Mouse (Mus musculus) ES-Bruce4 (cell line): ENCODE measurements around the gene Olfr1034. TPM values are rescaled to one million over a fixed set of nuclear protein-coding genes. Genes with fewer than 3 reads are reported as not detected.

Experiments
- H3K27ac ChIP-seq: 2 replicates; pipeline ENCODE4 v1.5.1; 2012; ENCODE audit warnings: low read length, inconsistent platforms; ENCODE audit not compliant: insufficient read depth
- H3K27me3 ChIP-seq: 2 replicates; pipeline ENCODE4 v1.6.1; 2012; ENCODE audit warnings: mild to moderate bottlenecking, low read length, inconsistent platforms; ENCODE audit not compliant: control insufficient read depth, poor library complexity, insufficient read depth, severe bottlenecking
- H3K36me3 ChIP-seq: 2 replicates; pipeline ENCODE4 v1.6.1; 2012; ENCODE audit warnings: inconsistent platforms, mild to moderate bottlenecking, low read length, moderate library complexity; ENCODE audit not compliant: control insufficient read depth, poor library complexity, insufficient read depth, severe bottlenecking
- H3K4me1 ChIP-seq: one replicate; pipeline ENCODE4 v1.8.1; 2011; ENCODE audit warnings: low read length; ENCODE audit not compliant: control insufficient read depth, insufficient read depth
- H3K4me3 ChIP-seq: 2 replicates; pipeline ENCODE4 v1.5.1; 2011; ENCODE audit warnings: low read depth, mild to moderate bottlenecking, low read length
- H3K9ac ChIP-seq: 2 replicates; pipeline ENCODE4 v1.6.1; 2012; ENCODE audit warnings: low read depth, mild to moderate bottlenecking, inconsistent platforms; ENCODE audit not compliant: poor library complexity, severe bottlenecking
- H3K9me3 ChIP-seq: replicated peaks from 2 replicates; pipeline ENCODE4 v1.6.1; 2012; ENCODE audit warnings: mild to moderate bottlenecking, low read length, inconsistent platforms; ENCODE audit not compliant: control insufficient read depth, poor library complexity, insufficient read depth, severe bottlenecking
- CTCF ChIP-seq: IDR thresholded peaks from one replicate; pipeline ENCODE4 v1.8.1; 2011; ENCODE audit warnings: low read depth, low read length
- EP300 ChIP-seq: IDR thresholded peaks from 2 replicates; pipeline ENCODE4 v1.6.1; 2011; ENCODE audit warnings: low read depth, low read length; ENCODE audit not compliant: insufficient read depth
- POLR2A ChIP-seq: IDR thresholded peaks from one replicate; pipeline ENCODE4 v1.8.1; 2011; ENCODE audit warnings: low read length; ENCODE audit not compliant: insufficient read depth
- polyA plus RNA-seq: library from polyadenylated mRNA; stranded (reverse); fragments of >200 nt; gene quantifications from 2 replicates; pipeline ENCODE4 v1.2.4, GENCODE M21; 2011; ENCODE audit warnings: low read depth; ENCODE audit not compliant: missing spikeins, insufficient read depth, insufficient read length

Olfr1034 gene
- polyA plus RNA-seq, 1 experiment: not detected

DNA sequence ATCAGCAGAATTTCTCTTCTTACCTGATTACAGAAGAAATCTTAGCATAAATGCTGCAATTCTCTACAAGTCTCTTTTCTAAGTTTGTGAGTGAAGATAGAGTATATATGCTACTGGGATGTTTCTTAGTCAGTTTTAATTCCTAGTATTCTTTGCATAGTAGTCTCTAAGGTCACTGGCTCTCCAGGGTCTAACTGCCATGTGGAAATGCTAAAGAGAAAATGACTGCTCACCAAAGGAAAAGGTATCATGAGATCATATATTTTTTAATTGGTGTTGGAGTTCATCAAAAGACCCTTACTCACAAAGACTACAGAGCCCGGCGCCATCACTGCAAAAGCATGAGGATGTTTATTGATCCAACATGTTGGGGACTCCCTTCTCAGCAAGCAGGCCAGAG, 41.6 kb downstream of the Olfr1034 start, which contains the start of gene Olfr1037:
TSS of gene Olfr1037 (minus strand) at position 101 of the 400 bp plus-strand sequence.
- no peak within 1 kb of the TSS for H3K4me3 ChIP-seq
- H3K27me3 ChIP-seq: no peaks in the 10 kb centered on the region
- TF ChIP-seq POLR2A: no peak
- TF ChIP-seq CTCF: no peak
- no peak for TF ChIP-seq EP300
- H3K9ac ChIP-seq: no peak within 1 kb of the TSS
- no peaks in the 10 kb centered on the region for H3K36me3 ChIP-seq
- no peaks in the 10 kb centered on the region for H3K4me1 ChIP-seq
- no peaks in the 10 kb centered on the region for H3K9me3 ChIP-seq
- H3K27ac ChIP-seq: no peak within 1 kb of the TSS

Other genes with a start within 250 kb of the Olfr1034 start
- not detected in 2 replicates for gene Olfr1016, start 243.3 kb upstream of the Olfr1034 start, polyA plus RNA-seq
- gene Olfr1018, start 227.4 kb upstream of the Olfr1034 start, polyA plus RNA-seq: not detected in 2 replicates
- not detected in 2 replicates for gene Olfr1019, start 200.4 kb upstream of the Olfr1034 start, polyA plus RNA-seq
- not detected in 2 replicates for gene Olfr1020, start 198.8 kb upstream of the Olfr1034 start, polyA plus RNA-seq
- not detected in 2 replicates for gene Olfr1022, start 177.3 kb upstream of the Olfr1034 start, polyA plus RNA-seq
- gene Olfr1023, start 160.2 kb upstream of the Olfr1034 start, polyA plus RNA-seq: not detected in 2 replicates
- not detected in 2 replicates for gene Olfr1024, start 140.8 kb upstream of the Olfr1034 start, polyA plus RNA-seq
- gene Olfr1025-ps1, start 130.7 kb upstream of the Olfr1034 start, polyA plus RNA-seq: not detected in 2 replicates
- not detected in 2 replicates for gene Olfr1026, start 124.3 kb upstream of the Olfr1034 start, polyA plus RNA-seq
- not detected in 2 replicates for gene Olfr1028, start 95.4 kb upstream of the Olfr1034 start, polyA plus RNA-seq
- not detected in 2 replicates for gene Olfr1029, start 72.0 kb upstream of the Olfr1034 start, polyA plus RNA-seq
- gene Olfr1030, start 66.6 kb upstream of the Olfr1034 start, polyA plus RNA-seq: not detected in 2 replicates
- gene Olfr1031, start 55.6 kb upstream of the Olfr1034 start, polyA plus RNA-seq: not detected in 2 replicates
- not detected in 2 replicates for gene Olfr1032, start 40.3 kb upstream of the Olfr1034 start, polyA plus RNA-seq
- gene Olfr1033, start 25.2 kb upstream of the Olfr1034 start, polyA plus RNA-seq: not detected in 2 replicates
- gene Olfr1036, start 28.1 kb downstream of the Olfr1034 start, polyA plus RNA-seq: not detected in 2 replicates
- not detected in 2 replicates for gene Olfr1037, start 41.5 kb downstream of the Olfr1034 start, polyA plus RNA-seq
- gene Olfr1039, start 90.1 kb downstream of the Olfr1034 start, polyA plus RNA-seq: not detected in 2 replicates
- not detected in 2 replicates for gene Olfr1040, start 100.9 kb downstream of the Olfr1034 start, polyA plus RNA-seq
- not detected in 2 replicates for gene Olfr1042, start 116.0 kb downstream of the Olfr1034 start, polyA plus RNA-seq
- not detected in 2 replicates for gene Olfr1043, start 121.7 kb downstream of the Olfr1034 start, polyA plus RNA-seq
- gene Olfr1044, start 132.0 kb downstream of the Olfr1034 start, polyA plus RNA-seq: not detected in 2 replicates
- not detected in 2 replicates for gene Olfr52, start 139.8 kb downstream of the Olfr1034 start, polyA plus RNA-seq
- not detected in 2 replicates for gene Olfr1045, start 157.1 kb downstream of the Olfr1034 start, polyA plus RNA-seq
- gene Olfr1046, start 173.5 kb downstream of the Olfr1034 start, polyA plus RNA-seq: not detected in 2 replicates
- not detected in 2 replicates for gene Olfr1047, start 185.5 kb downstream of the Olfr1034 start, polyA plus RNA-seq
- not detected in 2 replicates for gene Olfr1048, start 194.4 kb downstream of the Olfr1034 start, polyA plus RNA-seq
- not detected in 2 replicates for gene Olfr1049, start 212.5 kb downstream of the Olfr1034 start, polyA plus RNA-seq
- gene Olfr1051, start 233.2 kb downstream of the Olfr1034 start, polyA plus RNA-seq: not detected in 2 replicates
- not detected in 2 replicates for gene Olfr1052, start 246.6 kb downstream of the Olfr1034 start, polyA plus RNA-seq